Mouse (Mus musculus) cerebellum, postnatal 25 days (tissue): ENCODE measurements around the gene Cdyl.

Source experiments
- DNase-seq, 2 experiments: peaks; one replicate each; pipeline ENCODE4 v3.0.0; 2021; ENCODE audit warnings: mixed read lengths in 2 of 2

Cdyl gene

DNA sequence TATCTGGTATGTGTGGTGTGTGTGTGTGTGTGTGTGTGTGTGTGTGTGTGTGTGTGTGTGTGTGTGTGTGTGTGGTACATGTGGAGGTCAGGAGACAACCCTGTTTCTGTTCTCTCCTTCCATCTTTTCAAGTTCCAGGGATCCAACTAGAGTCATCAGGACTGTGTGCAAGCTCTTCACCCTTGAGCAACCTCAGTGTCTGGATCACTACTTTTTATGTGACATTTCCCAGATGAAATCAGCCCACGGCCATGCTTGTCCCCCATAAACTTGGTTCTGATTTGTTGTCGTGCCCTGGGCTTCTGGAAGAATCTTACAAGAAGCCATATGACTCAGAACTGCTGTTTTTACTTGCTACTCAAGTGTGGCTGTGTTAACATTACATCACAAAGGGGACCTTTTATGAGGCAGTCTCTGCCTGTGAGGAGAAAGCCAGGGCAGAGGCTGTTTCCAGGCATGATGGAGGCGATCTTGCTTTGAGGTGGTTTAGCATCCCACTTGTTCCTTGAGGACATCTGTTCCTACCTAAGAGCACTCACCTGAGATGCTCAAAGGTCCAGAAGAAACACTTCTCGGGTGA is at the start of gene Cdyl:
Gene Cdyl, plus strand, starts transcription at position 428 of the 580 bp plus-strand sequence.
- DNase-seq = no peak

GRCm38 (mm10) chr13:35610718-35611117 is 48.9 kb upstream of the Cdyl start:
- DNase-seq = no peak

DNA sequence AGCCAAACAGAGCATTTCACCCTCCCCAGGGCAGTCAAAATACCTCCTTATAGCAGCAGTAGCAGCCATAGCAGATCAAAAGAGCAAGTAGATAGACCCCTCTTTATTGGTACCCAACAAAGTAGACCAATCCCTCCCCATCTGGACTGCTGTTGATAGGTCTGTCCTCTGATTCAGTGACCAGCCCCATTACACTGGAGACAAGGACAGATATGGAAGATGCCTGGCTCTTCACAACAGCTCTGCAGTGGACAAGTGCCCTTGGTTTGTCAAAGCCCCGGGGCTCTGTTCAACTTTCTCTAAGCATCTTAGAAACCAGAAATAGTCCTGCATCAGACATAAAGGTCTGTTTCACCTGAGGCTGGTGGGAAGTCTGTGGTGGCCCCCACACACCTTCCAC is 47.1 kb upstream of the Cdyl start:
- DNase-seq = no peak

GRCm38 (mm10) chr13:35614832-35615479 is 44.7 kb upstream of the Cdyl start:
- DNase-seq = no peak

- no peak for DNase-seq
Measured at GRCm38 (mm10) chr13:35616524-35617099, 43.0 kb upstream of the Cdyl start.

GRCm38 (mm10) chr13:35619356-35619755 is 40.3 kb upstream of the Cdyl start:
- DNase-seq = peak in 1 of 2 experiments; percentile 11

- DNase-seq = no peak
Measured at GRCm38 (mm10) chr13:35620756-35621155, 38.9 kb upstream of the Cdyl start.

GRCm38 (mm10) chr13:35624831-35625230 is 34.8 kb upstream of the Cdyl start:
- DNase-seq = no peak

GRCm38 (mm10) chr13:35625556-35625955 is 34.1 kb upstream of the Cdyl start:
- DNase-seq = no peak

GRCm38 (mm10) chr13:35627319-35627718 is 32.3 kb upstream of the Cdyl start:
- no peak for DNase-seq

- no peak for DNase-seq
Measured at GRCm38 (mm10) chr13:35647132-35647823, 12.4 kb upstream of the Cdyl start.

DNA sequence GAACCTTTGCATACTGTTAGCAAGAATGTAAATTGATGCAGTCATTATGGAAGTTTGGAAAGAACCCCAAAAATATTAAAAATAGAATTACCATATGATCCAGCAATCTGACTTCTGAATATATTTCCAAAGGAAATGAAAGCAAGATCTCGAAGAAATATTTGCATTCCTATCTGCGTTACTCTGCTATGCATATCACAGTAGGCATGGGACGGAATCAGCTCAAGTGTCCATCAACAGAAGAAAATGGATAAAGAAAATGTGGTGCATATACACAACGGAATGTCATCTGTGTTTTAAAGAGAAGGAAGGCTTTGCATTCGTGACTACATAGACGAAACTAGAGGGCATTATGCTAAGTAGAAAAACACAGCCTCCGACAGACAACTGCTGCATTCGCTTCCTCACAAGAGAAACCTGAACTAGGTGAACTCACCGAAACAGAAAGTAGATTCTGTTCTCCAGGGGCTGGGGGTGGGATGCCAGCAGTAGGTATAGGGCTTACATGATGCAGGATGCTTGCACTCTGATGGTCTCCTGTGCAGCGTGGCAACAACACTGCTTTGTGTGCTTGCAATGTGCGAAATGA is 9.3 kb upstream of the Cdyl start:
- DNase-seq = no peak

- peak; percentile 58 to 68 for DNase-seq
Measured at GRCm38 (mm10) chr13:35652851-35653250, 6.8 kb upstream of the Cdyl start.

DNA sequence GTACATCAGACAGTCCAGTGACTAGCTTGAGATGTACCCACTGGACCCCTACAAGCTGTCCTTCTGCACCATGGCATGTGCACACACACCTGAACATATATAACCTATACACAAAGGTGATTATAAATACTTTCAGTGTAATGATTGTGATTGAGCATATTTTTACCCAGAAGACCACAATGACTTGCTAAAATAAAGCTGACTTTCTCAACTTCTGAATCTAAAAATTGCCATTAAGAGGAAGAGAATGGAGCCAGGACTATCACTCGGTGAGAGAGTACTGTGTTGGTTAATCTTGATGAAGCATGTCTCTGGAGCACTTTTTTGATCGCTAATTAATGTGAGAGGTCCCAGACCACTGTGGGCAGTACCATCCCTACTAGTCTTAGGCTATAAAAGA is 2.8 kb upstream of the Cdyl start:
- DNase-seq = no peak

GRCm38 (mm10) chr13:35665456-35665855 is 5.8 kb downstream of the Cdyl start:
- DNase-seq = no peak

GRCm38 (mm10) chr13:35669910-35670469 is 10.4 kb downstream of the Cdyl start:
- DNase-seq = no peak

DNA sequence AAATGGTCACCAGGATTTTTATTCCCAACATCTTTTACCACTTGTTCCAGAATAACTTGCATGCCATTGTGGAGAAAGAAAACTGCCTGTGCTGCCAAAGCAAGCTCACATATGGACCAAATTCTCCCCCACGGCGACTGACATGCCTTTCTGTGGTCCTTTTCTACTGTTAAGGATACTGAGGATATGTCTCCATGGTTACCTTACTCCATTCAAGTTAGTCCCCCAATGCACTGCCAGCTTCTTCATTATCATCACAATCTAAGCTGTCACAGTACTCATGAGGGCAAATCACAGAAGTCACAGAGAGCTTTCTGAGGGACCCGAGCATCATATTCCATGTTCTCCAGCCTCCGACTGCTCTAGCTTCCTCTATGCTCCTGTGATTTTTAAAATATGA is 11.2 kb downstream of the Cdyl start:
- DNase-seq = no peak

DNA sequence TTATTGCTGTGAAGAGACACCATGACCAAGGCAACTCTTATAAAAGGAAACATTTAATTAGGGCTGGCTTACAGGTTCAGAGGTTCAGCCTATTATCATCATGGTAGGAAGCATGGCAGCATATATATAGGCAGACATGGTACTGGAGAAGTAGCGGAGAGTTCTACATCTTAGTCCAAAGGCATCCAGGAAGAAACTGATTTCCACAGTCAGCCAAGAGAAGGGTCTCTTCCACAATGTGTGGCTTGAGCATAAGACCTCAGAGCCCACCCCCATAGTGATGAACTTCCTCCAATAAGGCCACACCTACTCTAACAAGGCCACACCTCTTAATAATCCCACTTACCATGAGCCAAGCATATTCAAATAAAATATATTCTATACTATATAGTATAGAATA is 17.3 kb downstream of the Cdyl start:
- DNase-seq = no peak

DNA sequence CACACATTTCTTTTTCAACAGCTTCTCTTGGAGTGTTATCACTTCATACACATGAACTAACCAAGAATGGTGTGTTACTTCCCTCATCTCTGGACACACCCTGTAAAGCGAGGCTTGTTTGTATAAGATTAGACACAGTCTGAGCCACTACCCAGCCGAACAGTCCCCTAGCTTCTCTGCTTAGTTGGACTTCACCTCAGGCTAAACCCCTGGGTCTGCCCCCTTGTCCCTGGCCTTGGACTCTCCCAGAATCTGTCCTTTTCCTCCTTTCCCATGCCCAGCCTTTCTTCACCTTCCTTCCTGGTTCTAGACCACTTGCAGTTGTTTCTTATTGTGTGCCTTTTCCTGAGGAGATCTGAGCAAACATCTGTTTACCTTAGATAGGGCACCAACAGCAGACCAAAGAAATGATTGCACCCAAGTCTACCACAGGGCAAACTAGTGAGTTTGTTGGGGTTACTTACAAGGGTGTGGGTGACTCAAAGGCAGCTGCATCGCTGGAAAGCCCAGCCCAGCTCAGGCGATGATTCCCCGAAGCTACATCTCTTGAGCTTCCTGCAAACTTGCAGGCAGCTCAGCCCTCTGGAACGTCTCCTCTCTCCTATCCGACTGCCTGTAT is 17.9 kb downstream of the Cdyl start:
- no peak for DNase-seq

GRCm38 (mm10) chr13:35678691-35679090 is 19.1 kb downstream of the Cdyl start:
- no peak for DNase-seq

GRCm38 (mm10) chr13:35681361-35681760 is 21.7 kb downstream of the Cdyl start:
- no peak for DNase-seq

DNA sequence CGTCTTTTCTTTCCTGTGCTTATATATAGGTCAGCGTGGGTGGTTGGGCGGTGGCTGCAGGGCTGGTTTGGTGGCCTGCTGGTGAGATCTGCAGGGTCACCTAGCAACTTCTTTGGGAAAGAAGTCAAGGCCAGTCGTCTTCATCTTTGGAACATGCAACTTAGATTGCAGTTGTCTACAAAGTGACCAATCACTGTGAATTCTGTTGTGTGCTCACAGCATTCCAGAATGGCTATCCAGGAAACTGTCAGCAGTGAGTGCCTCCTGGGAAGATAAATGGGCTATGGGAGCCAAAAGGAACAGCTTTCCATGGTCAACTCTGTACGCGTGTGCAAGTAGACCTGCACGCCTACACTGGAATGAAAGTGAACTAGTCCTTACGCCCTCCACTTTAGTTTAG is 26.6 kb downstream of the Cdyl start:
- DNase-seq = peak; percentile 12 to 16

DNA sequence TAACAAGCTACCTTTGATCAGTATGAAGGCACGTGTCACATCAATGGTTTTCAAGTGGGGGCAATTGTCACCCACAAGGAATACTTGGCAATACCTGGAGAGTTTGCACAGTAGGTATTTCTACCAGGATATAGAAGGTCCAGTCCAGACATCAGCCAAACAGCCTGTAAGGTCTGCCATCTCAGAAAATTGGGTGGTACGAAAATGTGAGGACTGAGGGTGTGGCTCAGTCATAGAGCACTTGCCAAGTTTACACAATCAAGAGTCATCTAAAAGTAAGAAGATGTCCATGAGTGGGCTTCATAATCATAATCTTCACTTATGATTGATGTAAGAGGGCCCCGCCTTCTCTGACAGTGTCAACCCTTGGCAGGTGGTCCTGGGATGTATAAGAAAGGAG is 29.9 kb downstream of the Cdyl start:
- DNase-seq = no peak
